Mouse (Mus musculus): ENCODE measurements around the gene Jag1. TPM values are rescaled to one million over a fixed set of nuclear protein-coding genes. Genes with fewer than 3 reads are reported as not detected.

Gene Jag1
- polyA plus RNA-seq (2012; rRNA removed), result 2.6 and 2.9 TPM in 2 replicates

DNA sequence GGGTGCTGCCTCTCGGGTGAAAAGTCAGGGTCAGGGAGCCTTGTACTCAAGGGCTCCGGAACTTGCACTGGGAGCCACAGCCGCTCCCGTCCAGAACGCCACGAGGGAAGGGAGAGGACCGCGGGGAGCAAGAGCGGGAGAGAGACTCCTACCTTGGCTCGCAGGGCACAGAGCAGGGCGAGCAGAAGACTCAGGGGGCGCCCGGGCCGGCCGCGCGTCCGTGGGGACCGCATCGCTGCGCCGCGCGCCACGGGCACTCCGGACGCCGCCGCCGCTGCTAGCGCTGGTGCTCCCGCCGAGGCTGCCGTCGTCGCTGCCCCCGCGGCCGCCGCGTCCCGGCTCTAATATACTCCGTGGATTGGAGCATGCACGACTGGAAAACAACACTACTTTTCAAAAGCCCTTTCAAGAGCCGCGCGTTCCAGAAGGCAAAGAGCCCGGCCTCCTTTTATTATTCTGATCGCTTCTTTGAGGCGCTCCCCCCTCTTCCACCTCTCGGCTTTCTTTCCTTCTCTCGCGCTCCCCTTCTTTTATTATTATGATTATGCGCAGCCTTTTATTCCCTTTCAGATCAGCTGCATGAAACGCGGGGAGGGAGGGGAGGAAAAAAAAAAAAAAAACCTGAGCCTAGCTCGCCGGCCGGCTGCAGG lies at the start of gene Jag1:
TSS of gene Jag1 (minus strand) at position 620 of the 650 bp plus-strand sequence.
- H3K27ac ChIP-seq (ENCODE audit: insufficient read depth, low read length), result peak within 1 kb of the TSS; percentile 85
- no peaks in the 10 kb centered on the region for H3K4me1 ChIP-seq (ENCODE audit: control insufficient read depth, insufficient read depth, low read length)
- TF ChIP-seq POLR2A (IDR thresholded peaks at IDR 0.05; ENCODE audit: extremely low read depth, insufficient read depth, low read length) (no peak), CTCF (IDR thresholded peaks at IDR 0.05; ENCODE audit: extremely low read depth, insufficient read depth, low read length) (no peak)
- H3K4me3 ChIP-seq (ENCODE audit: insufficient read depth, low read length), result peak within 1 kb of the TSS; percentile 56

GRCm38 (mm10) chr2:137156018-137156417 lies 39.6 kb upstream of the Jag1 start:
- Histone ChIP-seq H3K4me3 (ENCODE audit: insufficient read depth, low read length) (no peak overlapping the region), H3K27ac (ENCODE audit: insufficient read depth, low read length) (no peak overlapping the region), H3K4me1 (ENCODE audit: control insufficient read depth, insufficient read depth, low read length) (no peaks in the 10 kb centered on the region)
- TF ChIP-seq CTCF (IDR thresholded peaks at IDR 0.05; ENCODE audit: extremely low read depth, insufficient read depth, low read length) (no peak), POLR2A (IDR thresholded peaks at IDR 0.05; ENCODE audit: extremely low read depth, insufficient read depth, low read length) (no peak)

DNA sequence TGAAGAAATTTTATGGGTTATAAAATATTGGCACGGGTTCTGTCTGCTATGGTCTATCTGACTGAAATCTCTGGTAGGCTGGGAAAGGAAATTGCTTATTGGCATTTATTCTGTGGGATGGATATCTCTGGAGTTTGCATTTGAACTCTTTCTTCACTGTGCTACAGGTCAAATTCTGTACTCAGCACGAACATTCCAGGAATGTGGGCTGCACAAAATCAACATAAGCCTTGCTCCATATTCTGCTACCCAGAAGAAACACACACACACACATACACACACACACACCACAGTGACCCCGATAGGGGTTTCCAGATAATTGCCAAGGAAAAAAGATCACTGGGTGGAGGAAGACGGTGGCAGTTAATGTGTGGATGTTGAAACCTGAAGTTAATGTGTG lies 37.4 kb upstream of the Jag1 start:
- TF ChIP-seq CTCF (IDR thresholded peaks at IDR 0.05; ENCODE audit: extremely low read depth, insufficient read depth, low read length) (no peak), POLR2A (IDR thresholded peaks at IDR 0.05; ENCODE audit: extremely low read depth, insufficient read depth, low read length) (no peak)
- no peaks in the 10 kb centered on the region for H3K4me1 ChIP-seq (ENCODE audit: control insufficient read depth, insufficient read depth, low read length)
- H3K27ac ChIP-seq (ENCODE audit: insufficient read depth, low read length), result no peak overlapping the region
- no peak overlapping the region for H3K4me3 ChIP-seq (ENCODE audit: insufficient read depth, low read length)

GRCm38 (mm10) chr2:137153172-137153667 lies 36.8 kb upstream of the Jag1 start:
- H3K27ac ChIP-seq (ENCODE audit: insufficient read depth, low read length), result no peak overlapping the region
- no peak overlapping the region for H3K4me3 ChIP-seq (ENCODE audit: insufficient read depth, low read length)
- TF ChIP-seq POLR2A (IDR thresholded peaks at IDR 0.05; ENCODE audit: extremely low read depth, insufficient read depth, low read length), result no peak
- TF ChIP-seq CTCF (IDR thresholded peaks at IDR 0.05; ENCODE audit: extremely low read depth, insufficient read depth, low read length), result no peak
- no peaks in the 10 kb centered on the region for H3K4me1 ChIP-seq (ENCODE audit: control insufficient read depth, insufficient read depth, low read length)

DNA sequence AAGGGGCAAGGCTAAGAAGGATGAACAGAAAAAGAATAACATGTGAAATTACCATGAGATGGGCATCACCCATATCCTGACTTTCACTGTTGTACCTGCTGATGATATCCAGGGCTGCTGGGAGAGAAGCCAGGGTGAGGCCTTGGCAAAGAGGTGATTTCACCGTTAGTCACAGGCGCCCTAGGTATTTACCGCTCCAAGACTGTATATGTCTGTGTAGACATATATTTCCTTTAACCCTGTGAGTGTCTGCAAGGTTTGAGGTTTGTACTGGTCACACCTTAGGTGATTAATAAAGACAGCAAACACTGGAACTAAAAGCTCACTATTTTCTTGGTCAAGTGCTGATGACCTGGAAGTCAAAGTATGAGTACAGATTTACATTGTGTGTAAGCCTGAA lies 34.5 kb upstream of the Jag1 start:
- no peak overlapping the region for H3K27ac ChIP-seq (ENCODE audit: insufficient read depth, low read length)
- H3K4me1 ChIP-seq (ENCODE audit: control insufficient read depth, insufficient read depth, low read length), result no peaks in the 10 kb centered on the region
- TF ChIP-seq POLR2A (IDR thresholded peaks at IDR 0.05; ENCODE audit: extremely low read depth, insufficient read depth, low read length) (no peak), CTCF (IDR thresholded peaks at IDR 0.05; ENCODE audit: extremely low read depth, insufficient read depth, low read length) (no peak)
- H3K4me3 ChIP-seq (ENCODE audit: insufficient read depth, low read length), result no peak overlapping the region

DNA sequence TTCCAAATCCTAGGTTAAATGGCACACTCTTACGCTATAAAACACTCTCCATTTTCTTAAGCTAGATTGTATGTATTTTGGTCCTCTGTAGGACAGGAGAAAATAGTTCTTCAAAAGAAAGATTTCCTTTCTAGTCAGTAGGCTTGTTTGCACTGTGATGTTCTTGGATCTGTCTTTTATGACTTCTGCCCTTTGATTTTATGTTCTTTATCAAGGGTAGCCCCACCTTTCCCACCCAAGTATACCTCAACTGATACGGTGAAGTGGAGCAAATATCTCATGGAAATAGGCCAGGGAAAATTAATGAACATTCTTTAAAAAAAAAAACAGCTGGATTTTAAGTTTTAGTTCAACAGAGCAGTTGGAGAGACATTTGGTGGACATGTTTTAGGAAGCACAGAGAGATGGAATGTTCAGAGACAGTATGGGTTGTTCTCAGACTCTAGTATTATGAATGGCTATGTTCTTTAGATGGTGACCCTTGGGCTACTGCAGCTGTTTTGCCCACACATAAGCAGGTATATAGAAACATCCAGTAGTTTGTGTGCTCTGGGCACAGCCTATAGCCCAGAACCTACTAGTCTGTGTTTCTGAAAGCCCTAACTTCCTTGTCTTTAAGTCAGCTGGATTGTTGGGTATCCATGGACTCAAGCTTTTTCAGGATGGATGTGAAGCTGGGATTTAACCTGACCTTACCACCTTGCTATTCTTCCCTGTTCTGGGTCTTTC lies 30.7 kb upstream of the Jag1 start:
- H3K27ac ChIP-seq (ENCODE audit: insufficient read depth, low read length), result no peak overlapping the region
- H3K4me1 ChIP-seq (ENCODE audit: control insufficient read depth, insufficient read depth, low read length), result no peaks in the 10 kb centered on the region
- H3K4me3 ChIP-seq (ENCODE audit: insufficient read depth, low read length), result no peak overlapping the region
- TF ChIP-seq POLR2A (IDR thresholded peaks at IDR 0.05; ENCODE audit: extremely low read depth, insufficient read depth, low read length) (no peak), CTCF (IDR thresholded peaks at IDR 0.05; ENCODE audit: extremely low read depth, insufficient read depth, low read length) (no peak)

DNA sequence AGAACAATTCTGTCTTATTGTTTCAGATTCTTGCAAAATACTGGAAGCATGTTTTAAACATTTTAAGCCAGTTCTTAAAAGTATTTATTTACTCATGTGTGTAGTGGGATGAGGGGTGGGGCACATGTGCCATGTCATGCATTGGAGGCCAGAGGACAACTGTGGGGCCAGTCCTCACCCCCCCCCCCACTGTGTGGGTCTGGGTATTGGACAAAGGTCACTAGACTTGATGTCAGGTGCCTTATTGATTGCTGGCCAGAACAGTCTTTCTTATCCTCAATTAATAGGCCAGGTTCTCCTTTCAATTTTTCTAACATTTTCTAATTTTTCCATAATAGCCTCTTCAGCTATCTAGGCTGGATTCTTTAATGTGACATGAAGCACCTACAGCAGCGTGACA lies 21.6 kb upstream of the Jag1 start:
- no peak overlapping the region for H3K27ac ChIP-seq (ENCODE audit: insufficient read depth, low read length)
- no peaks in the 10 kb centered on the region for H3K4me1 ChIP-seq (ENCODE audit: control insufficient read depth, insufficient read depth, low read length)
- no peak for TF ChIP-seq CTCF (IDR thresholded peaks at IDR 0.05; ENCODE audit: extremely low read depth, insufficient read depth, low read length)
- no peak for TF ChIP-seq POLR2A (IDR thresholded peaks at IDR 0.05; ENCODE audit: extremely low read depth, insufficient read depth, low read length)
- H3K4me3 ChIP-seq (ENCODE audit: insufficient read depth, low read length), result no peak overlapping the region

GRCm38 (mm10) chr2:137134035-137134434 lies 17.6 kb upstream of the Jag1 start:
- TF ChIP-seq CTCF (IDR thresholded peaks at IDR 0.05; ENCODE audit: extremely low read depth, insufficient read depth, low read length), result no peak
- no peak for TF ChIP-seq POLR2A (IDR thresholded peaks at IDR 0.05; ENCODE audit: extremely low read depth, insufficient read depth, low read length)
- Histone ChIP-seq H3K4me3 (ENCODE audit: insufficient read depth, low read length) (no peak overlapping the region), H3K4me1 (ENCODE audit: control insufficient read depth, insufficient read depth, low read length) (no peaks in the 10 kb centered on the region), H3K27ac (ENCODE audit: insufficient read depth, low read length) (no peak overlapping the region)

GRCm38 (mm10) chr2:137124861-137125260 lies 8.4 kb upstream of the Jag1 start:
- H3K27ac ChIP-seq (ENCODE audit: insufficient read depth, low read length), result no peak overlapping the region
- no peak for TF ChIP-seq POLR2A (IDR thresholded peaks at IDR 0.05; ENCODE audit: extremely low read depth, insufficient read depth, low read length)
- no peak for TF ChIP-seq CTCF (IDR thresholded peaks at IDR 0.05; ENCODE audit: extremely low read depth, insufficient read depth, low read length)
- no peaks in the 10 kb centered on the region for H3K4me1 ChIP-seq (ENCODE audit: control insufficient read depth, insufficient read depth, low read length)
- H3K4me3 ChIP-seq (ENCODE audit: insufficient read depth, low read length), result no peak overlapping the region

DNA sequence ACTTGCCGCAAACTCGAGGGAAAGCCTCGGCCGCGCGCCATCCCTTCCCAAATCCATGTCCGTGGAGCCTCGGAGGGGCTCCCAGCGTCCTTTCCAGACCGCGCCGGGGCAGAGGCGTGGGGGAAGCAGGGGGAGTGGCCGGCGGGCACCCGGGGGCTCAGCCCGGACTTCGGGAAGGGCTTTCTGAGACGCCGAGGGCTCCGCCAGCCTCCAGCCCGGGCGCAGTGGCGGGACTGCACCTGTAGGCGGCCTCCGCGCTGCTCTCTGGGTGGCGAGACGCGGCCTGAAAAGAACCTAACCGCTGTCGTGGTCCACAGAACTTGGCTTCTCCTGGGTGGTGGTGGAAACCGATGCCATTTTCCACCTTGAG lies 862 bp upstream of the Jag1 start:
- H3K4me1 ChIP-seq (ENCODE audit: control insufficient read depth, insufficient read depth, low read length), result no peaks in the 10 kb centered on the region
- TF ChIP-seq CTCF (IDR thresholded peaks at IDR 0.05; ENCODE audit: extremely low read depth, insufficient read depth, low read length) (0 out of 2 replicates have a peak, but pooled peaks have one; percentile 19), POLR2A (IDR thresholded peaks at IDR 0.05; ENCODE audit: extremely low read depth, insufficient read depth, low read length) (no peak)
- H3K27ac ChIP-seq (ENCODE audit: insufficient read depth, low read length), result peak overlapping the region; percentile 85
- H3K4me3 ChIP-seq (ENCODE audit: insufficient read depth, low read length), result peak overlapping the region; percentile 56
